Mouse (Mus musculus): Measurements from ENCODE around the gene 2200002D01Rik. TPM values are rescaled to one million over a fixed set of nuclear protein-coding genes. Genes with fewer than 3 reads are reported as not detected.

The 2200002D01Rik gene
- total RNA-seq (2012; rRNA removed) = 19.9 and 20.0 TPM in 2 replicates

- peak within 1 kb of the TSS; percentile 45 for H3K9ac ChIP-seq (ENCODE audit: insufficient read depth, low read depth, low read length, poor library complexity, severe bottlenecking)
- peak; percentile 33 for DNase-seq (ENCODE audit: low read depth, low spot score)
- TF ChIP-seq MAFK (IDR thresholded peaks at IDR 0.05; ENCODE audit: insufficient read depth, low read depth, low read length) (no peak), HCFC1 (IDR thresholded peaks at IDR 0.05; ENCODE audit: borderline replicate concordance, insufficient read depth, low read length) (no peak), ZNF384 (IDR thresholded peaks at IDR 0.05; ENCODE audit: low read depth, low read length) (no peak), CHD2 (IDR thresholded peaks at IDR 0.05; ENCODE audit: low read depth, low read length) (no peak), ZC3H11A (IDR thresholded peaks at IDR 0.05; ENCODE audit: borderline replicate concordance, low read depth, low read length) (no peak)
- H3K27ac ChIP-seq (ENCODE audit: insufficient read depth, low read depth, low read length, poor library complexity, severe bottlenecking) = peak within 1 kb of the TSS; percentile 56
- peaks cover 0 to 20% of the 10 kb centered on the region in 2 experiments; a peak in 1 of 4 replicates for H3K4me1 ChIP-seq (ENCODE audit: control insufficient read depth in 2 of 2, insufficient read depth in 2 of 2, low read length in 2 of 2, poor library complexity in 1 of 2)
- H3K36me3 ChIP-seq (ENCODE audit: control insufficient read depth, insufficient read depth, low read length, poor library complexity, severe bottlenecking) = peaks cover 22% of the 10 kb centered on the region; the same call in 1 of the 2 replicates
- H3K9me3 ChIP-seq (ENCODE audit: control insufficient read depth, insufficient read depth, low read depth, low read length) = no peaks in the 10 kb centered on the region
- H3K4me3 ChIP-seq (ENCODE audit: insufficient read depth in 1 of 2, low read depth in 1 of 2, low read length in 2 of 2, poor library complexity in 1 of 2, severe bottlenecking in 1 of 2) = peak within 1 kb of the TSS; percentile 48 to 57
- in situ Hi-C loops (cut with MboI; ENCODE audit: low sequenced_read_pairs in 2 of 2, unreplicated experiment in 2 of 2) = no loop called here
Measured at GRCm38 (mm10) chr7:29248261-29248841, at the start of gene 2200002D01Rik. Gene 2200002D01Rik (minus strand): TSS chr7:29248466.

- Histone ChIP-seq H3K9ac (ENCODE audit: insufficient read depth, low read depth, low read length, poor library complexity, severe bottlenecking) (no peak overlapping the region), H3K27ac (ENCODE audit: insufficient read depth, low read depth, low read length, poor library complexity, severe bottlenecking) (no peak overlapping the region), H3K36me3 (ENCODE audit: control insufficient read depth, insufficient read depth, low read length, poor library complexity, severe bottlenecking) (0 out of 2 replicates have a peak, but pooled peaks cover 2% of the 10 kb centered on the region), H3K4me1 (ENCODE audit: control insufficient read depth in 2 of 2, insufficient read depth in 2 of 2, low read length in 2 of 2, poor library complexity in 1 of 2) (peaks cover 5 to 24% of the 10 kb centered on the region in 2 experiments; a peak in 2 of 4 replicates), H3K4me3 (ENCODE audit: insufficient read depth in 1 of 2, low read depth in 1 of 2, low read length in 2 of 2, poor library complexity in 1 of 2, severe bottlenecking in 1 of 2) (0 out of 4 replicates have a peak overlapping the region, but pooled peaks of 1 of the 2 experiments have one; percentile 26), H3K9me3 (ENCODE audit: control insufficient read depth, insufficient read depth, low read depth, low read length) (no peaks in the 10 kb centered on the region)
- 0 out of 2 replicates have a peak, but pooled peaks have one; percentile 26 for TF ChIP-seq ZC3H11A (IDR thresholded peaks at IDR 0.05; ENCODE audit: borderline replicate concordance, low read depth, low read length)
- TF ChIP-seq HCFC1 (IDR thresholded peaks at IDR 0.05; ENCODE audit: borderline replicate concordance, insufficient read depth, low read length) = no peak
- in situ Hi-C loops (cut with MboI; ENCODE audit: low sequenced_read_pairs in 2 of 2, unreplicated experiment in 2 of 2) = no loop called here
- DNase-seq (ENCODE audit: low read depth, low spot score) = no peak
Measured at GRCm38 (mm10) chr7:29296998-29297397, 48.7 kb upstream of the 2200002D01Rik start.

- in situ Hi-C loops (cut with MboI; ENCODE audit: low sequenced_read_pairs in 2 of 2, unreplicated experiment in 2 of 2) = no loop called here
- peaks cover 9 to 28% of the 10 kb centered on the region in 2 experiments; a peak in 3 of 4 replicates for H3K4me1 ChIP-seq (ENCODE audit: control insufficient read depth in 2 of 2, insufficient read depth in 2 of 2, low read length in 2 of 2, poor library complexity in 1 of 2)
- H3K4me3 ChIP-seq (ENCODE audit: insufficient read depth in 1 of 2, low read depth in 1 of 2, low read length in 2 of 2, poor library complexity in 1 of 2, severe bottlenecking in 1 of 2) = no peak overlapping the region
- 0 out of 2 replicates have a peak, but pooled peaks cover 2% of the 10 kb centered on the region for H3K36me3 ChIP-seq (ENCODE audit: control insufficient read depth, insufficient read depth, low read length, poor library complexity, severe bottlenecking)
- DNase-seq (ENCODE audit: low read depth, low spot score) = no peak
- TF ChIP-seq ZNF384 (IDR thresholded peaks at IDR 0.05; ENCODE audit: low read depth, low read length) = no peak
- TF ChIP-seq HCFC1 (IDR thresholded peaks at IDR 0.05; ENCODE audit: borderline replicate concordance, insufficient read depth, low read length) = no peak
- TF ChIP-seq MAFK (IDR thresholded peaks at IDR 0.05; ENCODE audit: insufficient read depth, low read depth, low read length) = no peak
- no peaks in the 10 kb centered on the region for H3K9me3 ChIP-seq (ENCODE audit: control insufficient read depth, insufficient read depth, low read depth, low read length)
- H3K9ac ChIP-seq (ENCODE audit: insufficient read depth, low read depth, low read length, poor library complexity, severe bottlenecking) = no peak overlapping the region
- no peak overlapping the region for H3K27ac ChIP-seq (ENCODE audit: insufficient read depth, low read depth, low read length, poor library complexity, severe bottlenecking)
Measured at GRCm38 (mm10) chr7:29295861-29296647, 47.8 kb upstream of the 2200002D01Rik start.

GRCm38 (mm10) chr7:29294111-29294761, 46.0 kb upstream of the 2200002D01Rik start:
- Histone ChIP-seq H3K36me3 (ENCODE audit: control insufficient read depth, insufficient read depth, low read length, poor library complexity, severe bottlenecking) (peaks cover 2% of the 10 kb centered on the region; the same call in 1 of the 2 replicates), H3K4me1 (ENCODE audit: control insufficient read depth in 2 of 2, insufficient read depth in 2 of 2, low read length in 2 of 2, poor library complexity in 1 of 2) (peaks cover 9 to 40% of the 10 kb centered on the region in 2 experiments; a peak in 3 of 4 replicates), H3K27ac (ENCODE audit: insufficient read depth, low read depth, low read length, poor library complexity, severe bottlenecking) (peak overlapping the region; percentile 72), H3K4me3 (ENCODE audit: insufficient read depth in 1 of 2, low read depth in 1 of 2, low read length in 2 of 2, poor library complexity in 1 of 2, severe bottlenecking in 1 of 2) (0 out of 4 replicates have a peak overlapping the region, but pooled peaks of 1 of the 2 experiments have one; percentile 6), H3K9me3 (ENCODE audit: control insufficient read depth, insufficient read depth, low read depth, low read length) (no peaks in the 10 kb centered on the region), H3K9ac (ENCODE audit: insufficient read depth, low read depth, low read length, poor library complexity, severe bottlenecking) (peak overlapping the region; percentile 21; the same call in 1 of the 2 replicates)
- TF ChIP-seq ZNF384 (IDR thresholded peaks at IDR 0.05; ENCODE audit: low read depth, low read length) (no peak), MAFK (IDR thresholded peaks at IDR 0.05; ENCODE audit: insufficient read depth, low read depth, low read length) (no peak), CHD2 (IDR thresholded peaks at IDR 0.05; ENCODE audit: low read depth, low read length) (no peak), ZC3H11A (IDR thresholded peaks at IDR 0.05; ENCODE audit: borderline replicate concordance, low read depth, low read length) (no peak), HCFC1 (IDR thresholded peaks at IDR 0.05; ENCODE audit: borderline replicate concordance, insufficient read depth, low read length) (no peak)
- DNase-seq (ENCODE audit: low read depth, low spot score) = no peak
- in situ Hi-C loops (cut with MboI; ENCODE audit: low sequenced_read_pairs in 2 of 2, unreplicated experiment in 2 of 2) = no loop called here
